Mouse (Mus musculus): ENCODE measurements at regions not wholly inside any gene's neighbourhood (a gene's known extent, or its start where the extent isn't known, plus 50 kb on each side); places are given as distances from the start of the nearest gene placed in this dataset.

DNA sequence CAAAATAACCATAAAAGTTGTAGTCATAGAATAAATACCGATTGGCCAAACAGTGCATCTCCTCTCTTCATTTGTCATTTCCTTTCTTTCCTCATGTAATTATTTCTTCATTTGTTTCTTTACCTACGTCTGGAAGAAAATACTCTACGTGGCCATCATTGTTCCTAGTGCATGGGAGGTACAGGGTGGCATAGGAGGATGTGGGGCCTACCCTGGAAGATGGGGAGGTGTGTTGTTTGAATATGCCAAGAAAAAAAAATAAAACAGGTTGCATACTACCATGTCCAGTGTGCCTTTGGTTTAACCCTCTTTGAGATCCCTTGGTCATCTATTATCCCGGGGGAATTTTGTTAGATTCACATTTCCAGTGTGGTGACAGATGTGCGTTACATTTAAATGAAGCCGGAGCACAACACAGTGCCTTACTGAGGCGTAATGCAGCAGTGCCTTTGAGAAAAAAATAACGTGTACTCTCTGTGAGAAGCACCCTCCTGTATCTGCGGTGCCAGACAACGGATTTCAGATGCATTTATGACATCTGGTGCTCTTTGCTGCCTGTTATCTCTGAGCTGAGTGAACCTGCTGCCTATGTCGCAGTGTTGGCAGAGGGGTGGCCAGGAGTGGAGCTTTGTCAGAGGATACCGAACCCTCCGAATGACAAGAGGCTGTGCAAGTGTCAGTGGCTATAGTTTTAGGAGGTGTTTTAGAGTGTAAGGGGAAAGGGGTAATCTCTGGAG lies 169.4 kb upstream of the Dmrta1 start:
- TF ChIP-seq EP300 (IDR thresholded peaks at IDR 0.05; ENCODE audit: low read depth) (no peak), CTCF (IDR thresholded peaks at IDR 0.05; ENCODE audit: low read depth) (no peak)
